Mouse (Mus musculus): Measurements from ENCODE around the gene Nrxn1. TPM values are rescaled to one million over a fixed set of nuclear protein-coding genes. Genes with fewer than 3 reads are reported as not detected.

The Nrxn1 gene
- polyA plus RNA-seq, 1 experiment from 2014 or later: 1.2 TPM

DNA sequence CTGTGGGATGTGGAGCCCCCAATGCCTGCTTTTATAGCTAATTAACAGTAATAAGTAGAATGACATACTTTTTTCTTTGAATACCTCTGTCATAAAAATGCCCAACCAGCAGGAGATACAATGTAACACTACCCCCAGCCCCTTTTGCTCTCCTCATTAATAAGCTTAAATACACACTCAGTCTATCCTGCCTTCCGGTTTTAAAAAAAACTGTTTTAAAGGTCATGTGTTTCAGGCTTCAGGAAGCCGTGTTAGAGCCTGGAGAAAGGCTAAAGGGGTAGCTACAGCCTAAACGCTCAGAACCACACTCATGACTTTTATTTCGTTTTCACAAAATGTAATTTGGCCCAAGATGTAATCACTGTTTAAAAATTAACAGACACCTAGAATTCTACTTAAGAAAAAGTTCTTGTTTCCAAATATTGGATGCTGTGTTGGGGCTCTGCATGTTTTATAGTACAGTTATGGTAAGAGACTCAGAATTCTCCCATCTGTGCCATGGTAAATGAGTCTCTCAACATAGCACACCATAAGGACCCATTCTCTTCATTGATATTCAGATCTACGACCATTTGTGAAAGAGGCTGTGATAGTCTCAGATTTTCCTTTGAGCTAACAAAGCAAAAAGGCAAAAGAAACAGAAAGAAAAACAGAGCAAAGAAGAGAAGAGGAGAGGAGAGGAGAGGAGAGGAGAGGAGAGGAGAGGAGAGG lies 743.3 kb downstream of the Nrxn1 start:
- no peak overlapping the region for H3K9ac ChIP-seq (ENCODE audit: low read length)
- H3K4me3 ChIP-seq (ENCODE audit: low read length): no peak overlapping the region
- no peaks in the 10 kb centered on the region for H3K27me3 ChIP-seq (ENCODE audit: control insufficient read depth, insufficient read depth, low read length)
- H3K36me3 ChIP-seq (ENCODE audit: control insufficient read depth, insufficient read depth): no peaks in the 10 kb centered on the region
- no peak for ATAC-seq (replicated peaks; ENCODE audit: extremely low read depth, insufficient read depth, low FRiP score)
- no peaks in the 10 kb centered on the region for H3K4me1 ChIP-seq (ENCODE audit: control insufficient read depth, insufficient read depth, low read length)
- 63% methylated on average over 5 of the region's 5 CpGs for WGBS
- no peaks in the 10 kb centered on the region for H3K9me3 ChIP-seq (replicated peaks; ENCODE audit: control insufficient read depth, low read length)
- H3K4me2 ChIP-seq (ENCODE audit: low read depth, low read length): no peak overlapping the region
- H3K27ac ChIP-seq (ENCODE audit: low read length): no peak overlapping the region

DNA sequence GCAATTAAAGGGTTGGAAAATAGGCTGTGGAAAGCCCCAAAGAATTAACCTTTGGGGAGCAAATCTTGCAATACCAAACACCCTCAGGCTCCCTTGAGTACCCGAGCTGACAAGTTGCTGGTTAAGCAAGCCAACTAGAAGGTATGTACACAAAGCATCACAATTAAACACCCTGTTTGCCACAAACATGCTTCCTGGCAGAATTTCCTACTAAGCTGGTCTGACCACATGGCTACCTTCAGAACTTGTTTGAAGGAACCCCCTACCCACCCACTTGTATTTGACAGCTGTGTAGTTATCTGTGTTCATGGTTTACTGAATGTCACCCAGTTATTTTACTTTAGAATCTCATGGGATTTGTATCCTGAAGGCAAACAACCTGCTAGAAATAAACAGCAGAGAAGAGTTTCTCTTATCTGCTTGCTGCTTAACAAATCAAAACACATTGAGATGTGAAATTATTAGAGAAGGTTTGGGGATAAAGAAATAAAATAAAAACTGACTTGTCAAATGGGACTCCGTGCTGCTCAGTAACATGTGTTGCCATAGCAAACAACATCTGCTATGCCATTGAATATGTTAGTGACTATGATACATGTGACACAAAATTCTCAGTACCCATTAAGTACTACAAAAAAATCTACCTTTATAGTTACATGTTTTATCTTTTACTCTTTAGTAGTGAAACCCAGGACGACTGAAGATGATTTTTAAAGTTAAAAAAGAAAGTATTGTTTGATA lies 746.0 kb downstream of the Nrxn1 start:
- no peak overlapping the region for H3K4me3 ChIP-seq (ENCODE audit: low read length)
- ATAC-seq (replicated peaks; ENCODE audit: extremely low read depth, insufficient read depth, low FRiP score): no peak
- WGBS: 51% methylated on average over 3 of the region's 3 CpGs

DNA sequence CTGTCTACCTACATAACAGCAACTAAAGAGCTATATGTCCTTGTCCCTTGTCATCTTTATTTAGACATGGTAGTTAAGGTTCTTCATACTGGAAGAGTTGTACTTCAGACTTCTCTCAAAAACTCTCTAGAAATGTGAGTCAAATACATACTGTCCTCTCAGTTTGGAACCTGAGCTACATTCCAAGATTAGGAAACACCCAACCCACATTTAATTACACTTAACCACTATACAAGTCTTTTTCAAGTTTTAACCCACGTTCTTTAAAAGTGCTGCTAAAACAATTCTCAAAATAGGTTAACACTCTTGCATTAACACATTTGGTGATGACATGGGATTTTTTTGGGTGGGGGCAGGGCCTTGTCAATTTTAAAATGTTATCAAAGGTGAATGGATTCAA lies 759.4 kb downstream of the Nrxn1 start:
- WGBS: 68% methylated on average over 1 of the region's 1 CpGs
- H3K27ac ChIP-seq (ENCODE audit: low read length): no peak overlapping the region

More for the DNA sequence above, 746.0 kb downstream of the Nrxn1 start:
- Histone ChIP-seq H3K36me3 (ENCODE audit: control insufficient read depth, insufficient read depth) (no peaks in the 10 kb centered on the region), H3K9ac (ENCODE audit: low read length) (no peak overlapping the region), H3K4me2 (ENCODE audit: low read depth, low read length) (no peak overlapping the region), H3K9me3 (replicated peaks; ENCODE audit: control insufficient read depth, low read length) (no peaks in the 10 kb centered on the region), H3K4me1 (ENCODE audit: control insufficient read depth, insufficient read depth, low read length) (no peaks in the 10 kb centered on the region), H3K27ac (ENCODE audit: low read length) (no peak overlapping the region), H3K27me3 (ENCODE audit: control insufficient read depth, insufficient read depth, low read length) (no peaks in the 10 kb centered on the region)

DNA sequence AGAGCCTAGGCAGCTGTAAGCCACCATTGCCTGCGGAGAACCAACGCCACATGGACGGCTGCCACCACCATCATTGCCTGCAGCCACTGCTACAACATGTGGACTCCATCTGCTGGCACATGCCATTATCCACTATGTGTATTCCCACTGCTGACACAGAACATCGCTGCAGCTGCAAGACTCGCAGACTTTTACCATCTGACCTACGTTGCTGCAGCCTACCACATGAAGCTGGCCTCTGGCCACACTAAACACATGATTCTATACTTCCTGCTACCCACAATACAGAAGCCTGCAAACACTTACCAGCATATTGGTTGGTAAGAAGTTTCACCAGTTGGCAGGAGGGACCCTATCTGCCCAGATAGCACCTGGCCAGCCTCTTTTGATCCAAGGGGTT lies 769.2 kb downstream of the Nrxn1 start:
- no peaks in the 10 kb centered on the region for H3K9me3 ChIP-seq (replicated peaks; ENCODE audit: control insufficient read depth, low read length)
- no peak overlapping the region for H3K27ac ChIP-seq (ENCODE audit: low read length)
- no peaks in the 10 kb centered on the region for H3K27me3 ChIP-seq (ENCODE audit: control insufficient read depth, insufficient read depth, low read length)
- H3K4me2 ChIP-seq (ENCODE audit: low read depth, low read length): no peak overlapping the region
- no peak overlapping the region for H3K9ac ChIP-seq (ENCODE audit: low read length)
- H3K4me3 ChIP-seq (ENCODE audit: low read length): no peak overlapping the region
- H3K36me3 ChIP-seq (ENCODE audit: control insufficient read depth, insufficient read depth): no peaks in the 10 kb centered on the region
- WGBS: 87% methylated on average over 6 of the region's 6 CpGs
- ATAC-seq (replicated peaks; ENCODE audit: extremely low read depth, insufficient read depth, low FRiP score): no peak
- H3K4me1 ChIP-seq (ENCODE audit: control insufficient read depth, insufficient read depth, low read length): no peaks in the 10 kb centered on the region

More for the DNA sequence above, 759.4 kb downstream of the Nrxn1 start:
- Histone ChIP-seq H3K4me3 (ENCODE audit: low read length) (no peak overlapping the region), H3K4me2 (ENCODE audit: low read depth, low read length) (no peak overlapping the region), H3K4me1 (ENCODE audit: control insufficient read depth, insufficient read depth, low read length) (no peaks in the 10 kb centered on the region), H3K9ac (ENCODE audit: low read length) (no peak overlapping the region), H3K36me3 (ENCODE audit: control insufficient read depth, insufficient read depth) (no peaks in the 10 kb centered on the region), H3K27me3 (ENCODE audit: control insufficient read depth, insufficient read depth, low read length) (no peaks in the 10 kb centered on the region), H3K9me3 (replicated peaks; ENCODE audit: control insufficient read depth, low read length) (no peaks in the 10 kb centered on the region)
- no peak for ATAC-seq (replicated peaks; ENCODE audit: extremely low read depth, insufficient read depth, low FRiP score)

DNA sequence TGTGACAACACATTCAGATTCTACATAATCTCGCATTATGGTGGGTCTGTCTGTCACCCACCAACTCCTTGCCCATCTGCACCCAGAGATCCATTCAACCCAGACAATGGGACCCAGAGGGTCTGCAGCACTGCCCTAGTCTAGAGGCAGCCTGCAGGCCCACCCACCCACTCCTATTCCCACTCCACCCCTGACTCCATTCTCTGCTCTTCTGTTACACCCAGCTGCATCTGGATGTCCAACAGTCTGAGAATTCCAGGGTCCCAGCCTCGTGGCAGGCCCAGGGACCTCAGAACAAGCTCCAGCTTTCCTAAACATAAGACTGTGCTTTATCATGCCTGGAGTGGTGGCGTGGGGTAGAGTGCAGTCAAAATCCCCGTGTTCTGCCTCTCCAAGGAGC lies 820.6 kb downstream of the Nrxn1 start:
- Histone ChIP-seq H3K4me1 (ENCODE audit: control insufficient read depth, insufficient read depth, low read length) (no peaks in the 10 kb centered on the region), H3K27ac (ENCODE audit: low read length) (no peak overlapping the region), H3K4me2 (ENCODE audit: low read depth, low read length) (no peak overlapping the region), H3K27me3 (ENCODE audit: control insufficient read depth, insufficient read depth, low read length) (no peaks in the 10 kb centered on the region), H3K9me3 (replicated peaks; ENCODE audit: control insufficient read depth, low read length) (no peaks in the 10 kb centered on the region), H3K9ac (ENCODE audit: low read length) (no peak overlapping the region), H3K36me3 (ENCODE audit: control insufficient read depth, insufficient read depth) (no peaks in the 10 kb centered on the region), H3K4me3 (ENCODE audit: low read length) (no peak overlapping the region)
- ATAC-seq (replicated peaks; ENCODE audit: extremely low read depth, insufficient read depth, low FRiP score): no peak
- WGBS: 61% methylated on average over 4 of the region's 4 CpGs

DNA sequence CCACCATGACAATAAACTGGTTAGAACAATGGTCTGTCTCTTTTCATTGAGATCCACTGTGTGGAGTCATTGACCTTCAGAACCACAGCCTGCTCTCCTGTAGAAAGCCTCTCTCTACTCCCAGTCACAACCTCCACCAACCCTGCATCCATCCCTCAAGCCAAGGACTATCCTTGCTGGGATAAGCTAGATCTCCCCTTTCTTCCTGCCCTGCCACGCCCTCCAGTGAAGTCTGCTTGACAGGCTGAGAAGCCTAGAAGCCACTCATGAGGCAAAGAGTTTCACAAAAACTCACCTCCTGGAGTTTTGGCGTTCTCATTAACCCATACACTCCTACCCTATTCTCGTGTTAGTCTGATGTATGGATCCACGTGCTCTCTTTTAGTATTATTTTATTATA lies 821.7 kb downstream of the Nrxn1 start:
- Histone ChIP-seq H3K27me3 (ENCODE audit: control insufficient read depth, insufficient read depth, low read length) (no peaks in the 10 kb centered on the region), H3K4me3 (ENCODE audit: low read length) (no peak overlapping the region), H3K27ac (ENCODE audit: low read length) (no peak overlapping the region), H3K36me3 (ENCODE audit: control insufficient read depth, insufficient read depth) (no peaks in the 10 kb centered on the region), H3K9ac (ENCODE audit: low read length) (no peak overlapping the region), H3K4me2 (ENCODE audit: low read depth, low read length) (no peak overlapping the region), H3K9me3 (replicated peaks; ENCODE audit: control insufficient read depth, low read length) (no peaks in the 10 kb centered on the region), H3K4me1 (ENCODE audit: control insufficient read depth, insufficient read depth, low read length) (no peaks in the 10 kb centered on the region)
- WGBS: 23% methylated on average over 4 of the region's 4 CpGs
- ATAC-seq (replicated peaks; ENCODE audit: extremely low read depth, insufficient read depth, low FRiP score): no peak

DNA sequence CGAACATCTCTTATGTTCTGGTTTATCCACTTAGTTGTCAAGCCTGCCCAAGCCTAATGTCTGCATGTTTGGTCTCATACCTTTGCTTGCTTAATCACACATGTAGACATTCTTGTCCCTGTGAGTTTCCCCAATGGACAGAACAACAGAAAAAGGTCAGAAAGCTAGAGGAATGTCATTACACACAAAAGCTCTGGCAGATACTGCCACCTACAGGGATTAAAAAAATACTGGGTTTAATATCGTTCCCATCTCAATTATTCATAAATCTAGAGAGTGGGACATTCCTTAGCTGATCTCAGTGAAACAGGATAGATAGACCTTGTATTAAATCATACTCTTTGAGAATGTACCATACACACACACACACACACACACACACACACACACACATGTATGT lies 823.7 kb downstream of the Nrxn1 start:
- ATAC-seq (replicated peaks; ENCODE audit: extremely low read depth, insufficient read depth, low FRiP score): no peak
- Histone ChIP-seq H3K4me1 (ENCODE audit: control insufficient read depth, insufficient read depth, low read length) (no peaks in the 10 kb centered on the region), H3K36me3 (ENCODE audit: control insufficient read depth, insufficient read depth) (no peaks in the 10 kb centered on the region), H3K9me3 (replicated peaks; ENCODE audit: control insufficient read depth, low read length) (no peaks in the 10 kb centered on the region), H3K4me2 (ENCODE audit: low read depth, low read length) (no peak overlapping the region), H3K4me3 (ENCODE audit: low read length) (no peak overlapping the region), H3K9ac (ENCODE audit: low read length) (no peak overlapping the region), H3K27me3 (ENCODE audit: control insufficient read depth, insufficient read depth, low read length) (no peaks in the 10 kb centered on the region), H3K27ac (ENCODE audit: low read length) (no peak overlapping the region)
- 70% methylated on average over 2 of the region's 2 CpGs for WGBS

DNA sequence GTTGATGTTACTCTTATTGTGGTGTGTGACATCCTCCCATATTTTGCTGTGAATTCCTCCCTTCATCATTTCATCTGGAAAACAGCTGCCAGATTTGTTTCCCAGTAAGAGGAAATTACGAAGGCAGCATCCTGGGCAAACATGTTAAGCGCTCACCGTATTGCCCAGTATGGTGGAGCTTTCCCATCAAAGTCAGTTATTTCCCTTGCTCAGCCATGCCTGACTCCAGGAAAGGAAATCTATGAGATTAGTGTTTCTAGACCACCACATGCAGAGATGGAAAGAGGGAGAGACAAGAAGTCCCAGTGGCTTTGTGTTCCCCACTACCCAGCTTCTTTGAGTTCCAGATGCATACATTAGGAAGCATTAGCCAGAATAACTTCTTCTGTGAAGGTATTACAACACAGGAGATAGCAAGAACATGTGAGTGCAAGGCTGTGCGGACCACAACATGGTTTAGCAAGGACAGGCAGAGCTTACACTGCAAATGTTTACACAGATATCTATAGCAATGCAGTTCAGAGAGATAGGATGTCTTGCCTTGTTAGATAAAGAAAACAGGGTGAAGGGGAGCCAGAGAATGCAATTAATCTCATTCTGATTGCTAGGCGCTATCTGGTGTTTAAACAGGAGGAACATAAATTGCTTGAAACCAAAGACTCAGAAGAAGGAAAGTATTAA lies 839.3 kb downstream of the Nrxn1 start:
- Histone ChIP-seq H3K36me3 (ENCODE audit: control insufficient read depth, insufficient read depth) (no peaks in the 10 kb centered on the region), H3K27ac (ENCODE audit: low read length) (no peak overlapping the region), H3K27me3 (ENCODE audit: control insufficient read depth, insufficient read depth, low read length) (no peaks in the 10 kb centered on the region), H3K9me3 (replicated peaks; ENCODE audit: control insufficient read depth, low read length) (no peaks in the 10 kb centered on the region), H3K4me2 (ENCODE audit: low read depth, low read length) (no peak overlapping the region), H3K4me1 (ENCODE audit: control insufficient read depth, insufficient read depth, low read length) (no peaks in the 10 kb centered on the region), H3K4me3 (ENCODE audit: low read length) (no peak overlapping the region), H3K9ac (ENCODE audit: low read length) (no peak overlapping the region)
- ATAC-seq (replicated peaks; ENCODE audit: extremely low read depth, insufficient read depth, low FRiP score): no peak; the same call in 1 of the 2 replicates
- 33% methylated on average over 5 of the region's 5 CpGs for WGBS

DNA sequence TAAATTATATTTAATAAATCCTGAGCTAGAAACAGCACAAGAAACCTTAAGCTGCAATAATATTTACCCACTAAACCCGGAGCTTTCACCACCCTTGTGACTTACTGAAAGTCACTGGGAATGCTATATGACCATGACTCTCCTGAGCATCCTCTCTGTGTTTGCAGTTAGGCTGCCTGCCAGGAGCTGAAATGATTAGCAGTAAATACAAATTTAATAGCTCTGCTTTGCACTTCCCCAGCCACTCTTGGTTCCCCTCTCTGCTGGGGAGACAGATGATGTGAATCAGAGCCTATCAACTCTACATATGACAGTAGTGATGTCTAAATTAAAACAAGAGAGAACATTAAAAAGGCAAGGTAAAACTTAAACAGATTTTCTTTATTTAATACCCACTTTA lies 840.7 kb downstream of the Nrxn1 start:
- WGBS: 73% methylated on average over 1 of the region's 1 CpGs
- H3K9me3 ChIP-seq (replicated peaks; ENCODE audit: control insufficient read depth, low read length): no peaks in the 10 kb centered on the region
- H3K4me1 ChIP-seq (ENCODE audit: control insufficient read depth, insufficient read depth, low read length): no peaks in the 10 kb centered on the region

More for the DNA sequence above, 840.7 kb downstream of the Nrxn1 start:
- Histone ChIP-seq H3K4me2 (ENCODE audit: low read depth, low read length) (no peak overlapping the region), H3K27me3 (ENCODE audit: control insufficient read depth, insufficient read depth, low read length) (no peaks in the 10 kb centered on the region), H3K27ac (ENCODE audit: low read length) (no peak overlapping the region), H3K9ac (ENCODE audit: low read length) (no peak overlapping the region), H3K4me3 (ENCODE audit: low read length) (no peak overlapping the region), H3K36me3 (ENCODE audit: control insufficient read depth, insufficient read depth) (no peaks in the 10 kb centered on the region)
- ATAC-seq (replicated peaks; ENCODE audit: extremely low read depth, insufficient read depth, low FRiP score): no peak
